Mouse (Mus musculus) right cerebral cortex, postnatal 36 days (tissue): ENCODE data around the gene Npr1.

ENCODE experiments used
- DNase-seq, 2 experiments: peaks; one replicate each; pipeline ENCODE4 v3.0.0; 2022; ENCODE audit warnings: low spot score in 2 of 2, mixed read lengths in 1 of 2

The Npr1 gene

DNA sequence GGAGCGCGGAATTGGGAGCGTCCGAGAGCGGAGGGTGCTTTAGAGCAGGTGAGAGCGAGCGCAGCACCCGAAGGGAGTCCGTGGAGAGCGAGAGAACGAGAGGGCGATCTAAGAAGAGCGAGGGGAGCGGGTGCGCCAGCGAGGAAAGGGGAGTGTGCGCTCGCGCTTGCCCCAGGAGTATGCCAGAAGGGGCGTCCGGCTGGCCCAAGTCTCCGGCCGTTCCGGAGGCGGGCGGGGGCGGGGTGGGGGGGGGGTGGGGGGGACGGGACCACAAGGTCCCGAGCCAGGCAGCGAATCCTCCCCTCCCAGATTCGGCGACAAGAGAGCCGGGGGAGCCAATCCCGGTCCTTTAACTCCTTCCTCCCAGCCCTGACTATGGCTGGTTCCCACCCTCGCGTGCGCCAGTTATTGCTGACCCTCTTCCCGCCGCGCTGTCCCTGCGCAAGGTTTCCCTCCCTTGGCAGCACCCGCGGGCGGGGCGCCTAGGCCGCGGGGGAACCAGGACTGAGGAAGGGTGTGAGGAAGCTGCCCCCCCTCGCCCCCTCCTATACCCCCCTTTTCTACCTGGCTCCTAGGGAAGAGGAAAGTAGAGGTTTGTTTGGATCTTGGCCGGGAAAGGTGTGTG, at the start of gene Npr1:
Gene Npr1, minus strand, starts transcription at position 181 of the 625 bp plus-strand sequence.
- no peak for DNase-seq

DNA sequence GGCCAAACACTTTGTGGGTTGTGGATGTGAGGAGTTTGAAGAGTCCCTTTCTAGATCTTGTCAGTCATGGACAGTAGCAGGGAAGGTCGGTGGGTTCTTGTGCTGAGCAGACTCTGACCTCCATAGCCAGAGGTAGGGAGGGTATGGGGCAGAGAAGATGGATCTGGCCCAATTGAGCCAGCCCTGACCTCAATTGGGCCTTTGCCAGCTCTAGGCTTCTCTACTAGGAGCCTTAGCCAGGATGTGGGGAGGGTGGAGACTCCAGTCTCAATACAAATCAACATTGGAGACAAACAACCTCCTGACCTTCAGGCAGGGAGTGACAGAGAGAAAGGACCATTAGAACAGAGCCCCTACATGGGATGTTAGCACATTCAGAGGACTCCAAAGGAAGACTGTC, 49.6 kb upstream of the Npr1 start:
- DNase-seq = no peak

DNA sequence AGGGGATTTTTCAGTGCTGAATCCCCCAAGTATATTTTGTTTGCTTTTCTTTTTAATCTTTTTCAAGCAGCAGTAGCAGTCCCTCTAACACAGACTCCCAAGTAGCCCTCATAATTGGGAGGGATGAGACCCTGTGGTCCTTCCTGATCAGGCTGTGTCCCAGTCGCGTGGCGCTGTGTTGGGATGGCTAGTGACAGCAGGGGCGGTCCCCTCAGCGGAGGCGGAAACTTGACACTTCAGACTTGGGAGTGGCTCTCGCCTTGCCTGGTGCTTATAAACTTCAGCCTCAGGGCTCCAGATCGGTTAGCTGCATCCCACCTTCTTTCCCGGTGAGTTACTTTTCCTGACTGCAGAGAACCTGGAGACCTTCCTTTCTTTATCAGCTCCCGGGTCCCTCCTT, 49.0 kb upstream of the Npr1 start:
- no peak for DNase-seq

DNA sequence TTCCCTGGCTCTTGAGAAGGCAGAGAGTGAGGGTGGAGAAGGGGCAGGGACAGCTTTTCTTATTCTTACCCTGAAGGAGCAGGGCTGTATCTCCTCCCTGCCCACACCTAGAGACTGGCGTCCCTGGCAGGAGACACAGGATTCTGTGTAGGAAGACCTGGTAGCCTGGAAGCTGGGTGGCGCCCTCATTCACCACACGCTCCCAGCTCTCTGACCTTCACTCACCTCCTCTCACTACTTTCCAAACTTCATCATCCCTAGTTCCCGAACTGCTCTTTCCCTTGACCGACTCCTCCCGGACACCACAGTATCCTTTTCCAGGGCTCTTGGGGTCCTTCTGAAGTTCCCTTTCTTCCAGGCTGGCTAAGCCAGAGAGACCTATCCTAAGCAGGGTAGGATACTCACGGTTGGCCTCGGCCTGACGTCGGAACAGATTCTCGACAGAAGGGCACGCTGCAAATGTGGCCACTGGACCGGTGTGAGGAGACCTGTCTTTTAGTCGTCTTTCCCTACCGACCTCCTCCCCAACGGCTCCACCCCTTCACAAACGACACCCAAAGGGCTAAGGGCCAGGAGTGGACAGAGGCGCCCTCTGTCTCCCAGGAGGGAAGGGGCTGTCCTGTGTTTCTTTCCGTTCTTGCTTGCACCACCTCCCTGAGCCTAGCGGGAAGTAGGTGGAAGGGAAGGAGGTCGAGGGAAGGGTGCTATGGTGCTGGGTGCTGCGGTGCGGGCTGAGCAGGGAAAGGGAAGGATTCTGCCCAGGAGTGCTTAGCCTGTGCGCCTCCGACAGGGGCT, 48.3 kb upstream of the Npr1 start, which contains the start of the genes S100a1 and S100a13:
Gene S100a1, minus strand, starts transcription at position 597 of the 795 bp plus-strand sequence.
Gene S100a13, plus strand, starts transcription at position 640 of the 795 bp plus-strand sequence.
- no peak for DNase-seq

GRCm38 (mm10) chr3:90512948-90513642, 47.4 kb upstream of the Npr1 start:
- DNase-seq = no peak

DNA sequence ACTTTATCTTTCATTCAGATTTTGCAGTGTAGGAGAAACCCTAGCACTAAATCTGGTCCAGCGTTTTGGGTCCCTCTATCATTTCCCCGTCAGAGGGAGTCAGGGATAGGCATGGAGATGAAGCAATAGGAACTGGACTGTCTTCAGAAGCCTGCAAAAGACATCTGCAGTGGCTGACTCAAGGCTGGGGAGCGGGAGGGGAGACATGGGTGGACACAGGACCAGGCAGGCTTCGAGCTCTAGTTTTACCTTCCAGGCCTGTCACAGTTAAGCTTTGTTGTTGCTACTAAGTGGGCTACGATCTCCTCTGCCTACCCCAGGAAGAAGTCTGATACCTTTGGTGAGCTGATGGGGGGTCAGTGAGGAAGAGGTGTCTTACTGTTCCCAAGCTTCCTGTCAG, 46.6 kb upstream of the Npr1 start:
- DNase-seq = no peak

DNA sequence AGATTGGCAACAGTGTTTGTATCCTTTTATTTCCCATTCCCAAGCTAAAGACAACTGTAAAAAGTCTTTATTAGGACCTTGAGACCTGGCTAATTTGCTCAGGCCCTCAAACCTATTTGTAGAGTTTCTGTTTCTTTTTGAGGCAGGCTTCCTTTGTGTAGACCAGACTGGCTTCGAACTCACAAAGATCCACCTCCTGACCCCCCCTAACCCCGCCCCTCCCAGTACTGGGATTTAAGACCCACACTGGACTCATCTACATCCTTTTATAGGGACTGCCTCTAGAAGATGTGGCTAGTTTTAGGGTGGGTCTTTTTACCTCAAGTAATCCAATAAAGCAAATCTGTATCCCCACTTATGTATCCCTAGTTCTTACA, 44.1 kb upstream of the Npr1 start:
- DNase-seq = no peak

GRCm38 (mm10) chr3:90508950-90509746, 43.5 kb upstream of the Npr1 start, which contains the start of gene Chtop:
Gene Chtop (minus strand): TSS chr3:90509498.
- DNase-seq = peak; percentile 97 to 99

DNA sequence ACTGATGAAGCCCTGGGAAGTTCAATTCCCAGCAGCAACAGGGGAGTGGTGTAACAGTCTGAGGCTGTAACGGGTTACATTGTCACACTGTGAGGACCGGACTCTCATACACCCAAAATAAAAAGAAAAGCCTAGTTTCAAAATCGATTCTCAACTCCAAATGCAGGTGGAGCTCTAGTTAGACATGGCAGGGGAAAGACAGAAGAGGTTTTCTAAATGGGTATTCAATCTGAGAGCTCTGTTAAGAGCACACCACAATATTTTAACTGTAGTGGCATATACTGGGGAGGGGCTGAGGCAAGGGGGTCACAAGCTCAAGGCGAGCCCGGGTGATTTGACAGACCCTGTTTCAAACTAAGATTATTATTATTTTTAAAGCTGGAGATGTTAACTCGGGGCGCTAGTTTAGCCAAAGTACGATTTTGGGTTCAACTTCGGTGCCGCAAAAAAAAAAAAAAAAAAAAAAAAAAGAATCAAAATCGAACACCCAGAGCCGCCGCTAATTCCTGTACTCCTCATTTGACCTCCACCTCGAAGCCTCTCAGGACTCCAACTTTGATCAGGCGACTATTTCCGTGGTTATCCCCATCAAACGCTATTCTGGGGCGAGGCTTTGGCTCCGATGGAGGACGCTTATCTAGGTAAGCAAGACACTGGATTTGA, 42.8 kb upstream of the Npr1 start:
- DNase-seq = no peak

DNA sequence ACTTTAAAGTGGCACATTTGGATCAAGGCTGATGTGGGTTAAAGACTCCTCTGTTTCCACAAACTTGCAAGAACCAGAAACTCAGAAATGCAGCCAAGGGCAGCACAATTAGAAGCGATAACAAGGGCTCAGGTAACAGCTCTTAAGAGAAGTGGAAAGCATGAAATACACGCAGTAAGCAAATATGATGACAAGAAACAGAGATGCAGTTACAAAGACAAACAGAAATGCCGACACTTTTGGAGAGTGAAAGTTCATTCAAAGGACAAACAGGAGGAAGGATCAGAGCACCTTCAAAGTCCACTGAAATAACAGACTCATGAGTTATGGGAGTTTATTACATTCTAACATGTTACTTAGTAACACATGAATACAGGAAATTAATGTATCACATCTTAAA, 40.7 kb upstream of the Npr1 start:
- DNase-seq = no peak

GRCm38 (mm10) chr3:90505216-90505615, 39.5 kb upstream of the Npr1 start:
- DNase-seq = no peak

GRCm38 (mm10) chr3:90503444-90503843, 37.8 kb upstream of the Npr1 start:
- no peak for DNase-seq

DNA sequence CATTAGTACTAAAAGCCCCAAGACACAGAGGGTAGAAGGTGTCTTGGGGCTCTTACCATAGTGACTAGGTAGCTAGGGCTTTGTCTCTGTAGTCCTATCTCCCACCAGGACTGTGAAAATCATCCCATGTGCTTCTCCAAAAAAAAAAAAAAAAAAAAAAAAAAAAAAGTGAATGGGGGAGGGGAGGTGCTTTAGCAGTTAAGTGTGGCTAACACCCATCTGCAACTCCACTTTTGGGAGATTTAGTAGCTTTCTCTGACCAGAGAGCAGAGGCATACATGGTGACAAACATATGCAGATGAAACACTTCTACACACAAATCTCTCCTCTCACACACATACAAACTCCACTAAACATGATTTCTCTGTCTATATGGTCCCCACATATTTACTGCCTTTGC, 31.9 kb upstream of the Npr1 start:
- DNase-seq = no peak

DNA sequence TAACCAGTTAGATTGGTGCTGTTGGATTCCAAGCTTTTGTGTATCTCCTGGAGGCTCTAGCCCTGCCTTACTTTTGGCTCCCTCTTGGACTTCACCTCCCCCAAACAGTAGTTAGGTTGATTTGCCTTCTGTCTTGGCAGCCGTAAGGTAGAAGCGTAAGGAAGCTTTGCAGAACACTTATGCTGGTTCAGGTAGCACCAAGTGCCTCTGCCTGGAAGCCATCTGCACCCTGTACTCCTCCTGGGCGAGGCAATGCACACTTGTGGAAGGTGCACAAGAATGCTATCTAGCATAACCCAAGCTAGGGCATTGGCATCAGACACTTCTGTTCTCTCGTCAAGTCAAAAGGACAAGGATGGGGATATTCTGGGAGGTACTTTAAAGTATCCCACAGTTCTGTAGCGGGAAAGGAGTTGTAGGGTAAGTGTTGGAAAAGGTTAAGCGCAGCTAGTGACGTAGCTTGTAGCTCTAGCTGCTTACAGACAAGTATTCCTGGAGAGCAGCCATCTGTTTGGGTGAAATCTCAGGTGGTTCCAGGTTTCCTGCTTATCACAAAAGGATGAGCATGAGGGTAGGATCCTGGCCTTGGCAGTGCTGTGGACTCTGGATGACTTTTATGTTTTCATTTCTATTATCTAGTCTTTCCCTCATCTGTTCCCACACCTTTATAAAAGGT, 30.3 kb upstream of the Npr1 start:
- DNase-seq = no peak

DNA sequence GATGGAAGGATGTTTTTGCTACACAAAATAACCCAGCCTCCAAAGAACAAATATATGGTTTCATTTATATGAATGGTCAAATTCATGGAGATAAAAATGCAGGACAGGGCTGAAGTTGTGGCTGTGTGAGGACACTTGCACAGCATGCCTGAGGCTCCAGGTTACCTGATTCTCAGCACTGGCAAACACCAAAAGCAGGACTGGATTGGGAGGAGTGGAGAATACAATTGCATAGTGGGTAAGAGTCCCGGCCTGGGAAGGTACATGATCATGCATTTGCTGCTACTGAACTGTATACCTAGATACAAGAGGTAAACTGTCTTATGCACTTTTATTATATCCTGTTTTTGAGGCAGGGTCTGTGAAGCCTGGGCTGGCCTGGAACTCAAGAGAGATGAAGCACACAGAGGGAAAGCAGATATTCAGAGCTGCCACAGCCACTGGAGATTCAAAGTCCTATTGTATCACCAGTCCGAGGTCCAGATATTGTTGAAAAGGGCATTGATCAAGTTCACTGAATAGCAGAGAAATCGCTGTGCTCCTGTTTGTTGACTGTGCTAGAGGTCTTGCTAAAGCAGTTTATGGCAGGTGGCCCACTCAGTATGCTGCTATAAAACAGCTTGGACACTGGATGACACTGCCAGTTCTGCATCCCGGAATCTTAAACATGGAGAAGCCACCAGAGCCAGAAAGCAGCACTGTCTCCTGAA, 28.3 kb upstream of the Npr1 start:
- DNase-seq = no peak

DNA sequence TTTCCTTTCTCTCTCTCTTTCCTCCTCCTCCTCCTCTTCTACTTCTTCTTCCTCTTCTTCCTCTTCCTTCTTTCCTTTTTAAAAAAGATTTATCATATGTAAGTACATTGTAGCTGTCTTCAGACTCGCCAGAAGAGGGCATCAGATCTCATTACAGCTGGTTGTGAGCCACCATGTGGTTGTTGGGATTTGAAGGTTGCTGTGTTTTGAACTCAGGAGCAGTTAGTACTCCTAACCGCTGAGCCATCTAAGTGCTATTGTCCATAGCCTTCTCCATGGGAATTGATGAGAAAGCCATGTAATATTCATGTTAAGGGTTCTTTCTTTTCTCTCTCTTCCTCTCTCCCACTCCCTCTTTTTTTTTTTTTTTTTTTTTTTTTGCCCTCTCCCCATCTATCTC, 25.7 kb upstream of the Npr1 start:
- no peak for DNase-seq

- DNase-seq = peak; percentile 91 to 93
Observed at GRCm38 (mm10) chr3:90490696-90491256, 25.1 kb upstream of the Npr1 start, which contains the start of gene Snapin. Gene Snapin (minus strand): TSS chr3:90491033.

GRCm38 (mm10) chr3:90488576-90488975, 22.9 kb upstream of the Npr1 start:
- DNase-seq = no peak

GRCm38 (mm10) chr3:90486998-90487397, 21.3 kb upstream of the Npr1 start:
- DNase-seq = no peak
